Mouse (Mus musculus): ENCODE measurements around the gene Slc29a3. TPM values are rescaled to one million over a fixed set of nuclear protein-coding genes. Genes with fewer than 3 reads are reported as not detected.
"Not testable (repeated sequence)": the region's sequence is repeated elsewhere in the genome, so short reads cannot be mapped to it uniquely, and the experiment has no call there.

Gene Slc29a3
- polyA plus RNA-seq, 1 experiment from 2014 or later: 8.2 TPM

DNA sequence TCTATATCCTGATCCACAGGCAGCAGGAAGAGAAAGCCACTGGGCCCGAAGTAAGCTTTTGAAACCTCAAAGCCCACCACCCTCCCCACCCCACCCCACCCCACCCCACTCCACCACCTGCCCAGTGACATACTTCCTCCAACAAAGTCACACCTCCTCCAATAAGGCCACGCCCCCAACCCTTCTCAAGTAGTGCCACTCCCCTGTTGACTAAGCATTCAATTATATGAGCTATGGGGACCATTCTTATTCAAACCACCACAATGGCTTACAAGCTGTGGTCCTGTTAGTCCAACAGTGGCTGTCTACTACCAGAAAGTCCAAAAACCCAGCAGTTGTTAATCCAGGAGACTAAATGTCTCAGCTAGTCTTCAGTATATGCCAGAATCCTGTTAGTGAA, 34.1 kb downstream of the Slc29a3 start:
- DNase-seq (ENCODE audit: low spot score) (no peak), ATAC-seq (replicated peaks; ENCODE audit: insufficient number of reproducible peaks, low FRiP score, low TSS enrichment, low read depth) (no peak)
- Histone ChIP-seq H3K9ac (replicated peaks; ENCODE audit: low read length) (no peak overlapping the region), H3K9me3 (replicated peaks; ENCODE audit: control insufficient read depth, low read length) (no peaks in the 10 kb centered on the region), H3K36me3 (replicated peaks; ENCODE audit: control insufficient read depth, insufficient read depth, low read depth, low read length) (no peaks in the 10 kb centered on the region), H3K4me1 (ENCODE audit: control insufficient read depth, insufficient read depth, low read length) (no peaks in the 10 kb centered on the region), H3K27me3 (ENCODE audit: control insufficient read depth, insufficient read depth, low read length) (no peaks in the 10 kb centered on the region; the same call in 1 of the 2 replicates), H3K4me2 (ENCODE audit: low read depth, low read length) (no peak overlapping the region), H3K27ac (replicated peaks; ENCODE audit: low read depth, low read length) (no peak overlapping the region), H3K4me3 (ENCODE audit: low read depth, low read length) (no peak overlapping the region)
- WGBS: 93% methylated on average over 2 of the region's 2 CpGs

DNA sequence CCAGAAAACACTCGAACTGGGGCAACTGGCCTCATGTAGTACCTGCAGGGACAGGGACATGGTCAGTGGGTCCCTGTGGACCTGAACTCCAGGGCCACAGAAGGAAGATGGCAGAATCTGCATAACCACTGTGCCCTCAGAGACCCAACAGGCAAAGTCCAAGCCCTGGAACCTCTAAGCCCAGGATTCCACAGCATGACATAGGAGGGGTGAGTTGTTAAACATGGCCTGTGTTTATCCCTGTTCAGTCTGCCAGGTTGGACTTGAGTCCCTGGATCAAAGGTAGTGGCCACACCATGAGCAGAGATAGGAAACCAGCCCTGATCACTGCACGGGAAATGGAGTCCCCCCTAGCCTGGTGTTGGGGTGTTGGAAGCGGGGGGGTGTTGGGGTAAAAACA, 36.1 kb downstream of the Slc29a3 start:
- Histone ChIP-seq H3K4me3 (ENCODE audit: low read depth, low read length) (no peak overlapping the region), H3K9ac (replicated peaks; ENCODE audit: low read length) (no peak overlapping the region), H3K9me3 (replicated peaks; ENCODE audit: control insufficient read depth, low read length) (no peaks in the 10 kb centered on the region), H3K27me3 (ENCODE audit: control insufficient read depth, insufficient read depth, low read length) (no peaks in the 10 kb centered on the region; the same call in 1 of the 2 replicates), H3K36me3 (replicated peaks; ENCODE audit: control insufficient read depth, insufficient read depth, low read depth, low read length) (no peaks in the 10 kb centered on the region), H3K4me2 (ENCODE audit: low read depth, low read length) (no peak overlapping the region), H3K4me1 (ENCODE audit: control insufficient read depth, insufficient read depth, low read length) (no peaks in the 10 kb centered on the region), H3K27ac (replicated peaks; ENCODE audit: low read depth, low read length) (no peak overlapping the region)
- WGBS: 88% methylated on average over 3 of the region's 3 CpGs
- DNase-seq (ENCODE audit: low spot score) (no peak), ATAC-seq (replicated peaks; ENCODE audit: insufficient number of reproducible peaks, low FRiP score, low TSS enrichment, low read depth) (no peak)

DNA sequence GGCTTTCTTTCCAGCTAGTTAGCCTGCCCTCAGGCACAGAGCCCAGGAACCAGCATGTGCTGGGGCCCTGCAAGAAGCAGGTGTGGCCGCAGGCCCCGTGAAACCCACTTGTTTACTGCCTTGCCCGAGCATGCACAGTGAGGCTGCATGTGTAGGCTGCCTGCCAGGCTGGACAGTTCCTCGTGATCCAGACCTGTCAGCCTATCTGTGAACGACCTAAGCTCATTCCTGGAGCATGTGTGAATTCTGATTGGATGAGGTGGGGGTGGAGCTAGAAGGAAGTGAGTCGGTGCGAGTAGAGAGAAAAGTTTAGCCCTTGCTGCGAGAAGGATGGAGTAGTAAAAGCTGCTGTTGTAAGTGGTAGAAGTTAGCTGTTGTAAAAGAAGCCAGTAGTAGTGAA, 40.3 kb downstream of the Slc29a3 start:
- WGBS: 41% methylated on average over 7 of the region's 8 CpGs

DNA sequence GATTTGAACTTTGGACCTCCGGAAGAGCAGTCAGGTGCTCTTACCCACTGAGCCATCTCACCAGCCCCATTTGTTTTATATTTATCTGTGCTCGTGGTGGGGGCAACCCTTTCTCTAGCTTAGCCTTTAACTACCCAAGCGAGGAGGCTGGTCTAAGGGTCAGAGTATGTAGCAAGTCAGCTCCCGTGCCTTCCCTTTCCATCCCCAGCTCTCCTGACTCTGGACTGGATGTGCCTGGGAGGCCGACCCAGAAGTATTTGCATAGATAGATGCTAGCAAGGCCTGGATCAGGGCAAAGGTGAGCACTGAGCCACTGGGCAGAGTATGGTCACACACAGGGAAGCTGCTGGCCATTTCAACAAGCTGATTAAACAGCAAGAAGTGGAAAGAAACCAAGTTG, 43.8 kb downstream of the Slc29a3 start:
- no peak overlapping the region for H3K4me2 ChIP-seq (ENCODE audit: low read depth, low read length)
- no peak overlapping the region for H3K27ac ChIP-seq (replicated peaks; ENCODE audit: low read depth, low read length)
- no peaks in the 10 kb centered on the region for H3K9me3 ChIP-seq (replicated peaks; ENCODE audit: control insufficient read depth, low read length)
- WGBS: 85% methylated on average over 5 of the region's 5 CpGs
- H3K9ac ChIP-seq (replicated peaks; ENCODE audit: low read length): no peak overlapping the region
- H3K4me3 ChIP-seq (ENCODE audit: low read depth, low read length): no peak overlapping the region
- no peak for ATAC-seq (replicated peaks; ENCODE audit: insufficient number of reproducible peaks, low FRiP score, low TSS enrichment, low read depth)
- no peaks in the 10 kb centered on the region for H3K36me3 ChIP-seq (replicated peaks; ENCODE audit: control insufficient read depth, insufficient read depth, low read depth, low read length)
- no peak for DNase-seq (ENCODE audit: low spot score)
- H3K4me1 ChIP-seq (ENCODE audit: control insufficient read depth, insufficient read depth, low read length): no peaks in the 10 kb centered on the region
- no peaks in the 10 kb centered on the region for H3K27me3 ChIP-seq (ENCODE audit: control insufficient read depth, insufficient read depth, low read length)

More for the DNA sequence above, 40.3 kb downstream of the Slc29a3 start:
- H3K9ac ChIP-seq (replicated peaks; ENCODE audit: low read length); H3K9me3 ChIP-seq (replicated peaks; ENCODE audit: control insufficient read depth, low read length); H3K27me3 ChIP-seq (ENCODE audit: control insufficient read depth, insufficient read depth, low read length); H3K4me2 ChIP-seq (ENCODE audit: low read depth, low read length); H3K4me3 ChIP-seq (ENCODE audit: low read depth, low read length); H3K4me1 ChIP-seq (ENCODE audit: control insufficient read depth, insufficient read depth, low read length); H3K36me3 ChIP-seq (replicated peaks; ENCODE audit: control insufficient read depth, insufficient read depth, low read depth, low read length); DNase-seq (ENCODE audit: low spot score); ATAC-seq (replicated peaks; ENCODE audit: insufficient number of reproducible peaks, low FRiP score, low TSS enrichment, low read depth); H3K27ac ChIP-seq (replicated peaks; ENCODE audit: low read depth, low read length): not testable (repeated sequence)

DNA sequence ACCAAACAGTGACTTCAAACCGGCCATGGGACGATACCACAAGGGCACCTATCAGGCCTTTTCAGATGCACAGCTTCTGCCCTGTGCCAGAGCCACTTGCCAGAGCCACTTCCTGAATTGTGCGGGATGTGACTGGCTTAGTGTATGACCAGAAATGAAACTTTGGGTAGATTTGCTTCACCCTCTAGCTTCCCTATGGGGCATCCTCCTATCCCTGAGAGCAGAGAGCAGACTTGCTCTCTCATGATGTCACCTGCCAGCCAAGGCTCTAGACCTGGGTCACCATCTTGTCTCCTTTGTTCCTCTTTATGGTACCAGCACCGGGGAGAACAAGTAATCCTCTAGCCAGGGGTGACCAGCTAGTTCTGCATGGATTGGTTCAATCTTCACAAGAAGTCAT, 46.3 kb downstream of the Slc29a3 start:
- ATAC-seq (replicated peaks; ENCODE audit: insufficient number of reproducible peaks, low FRiP score, low TSS enrichment, low read depth) (no peak), DNase-seq (ENCODE audit: low spot score) (no peak)
- Histone ChIP-seq H3K4me1 (ENCODE audit: control insufficient read depth, insufficient read depth, low read length) (no peaks in the 10 kb centered on the region), H3K4me3 (ENCODE audit: low read depth, low read length) (no peak overlapping the region), H3K9ac (replicated peaks; ENCODE audit: low read length) (no peak overlapping the region), H3K27me3 (ENCODE audit: control insufficient read depth, insufficient read depth, low read length) (no peaks in the 10 kb centered on the region), H3K36me3 (replicated peaks; ENCODE audit: control insufficient read depth, insufficient read depth, low read depth, low read length) (no peaks in the 10 kb centered on the region), H3K9me3 (replicated peaks; ENCODE audit: control insufficient read depth, low read length) (no peaks in the 10 kb centered on the region), H3K4me2 (ENCODE audit: low read depth, low read length) (no peak overlapping the region), H3K27ac (replicated peaks; ENCODE audit: low read depth, low read length) (no peak overlapping the region)
- 88% methylated on average over 4 of the region's 4 CpGs for WGBS

DNA sequence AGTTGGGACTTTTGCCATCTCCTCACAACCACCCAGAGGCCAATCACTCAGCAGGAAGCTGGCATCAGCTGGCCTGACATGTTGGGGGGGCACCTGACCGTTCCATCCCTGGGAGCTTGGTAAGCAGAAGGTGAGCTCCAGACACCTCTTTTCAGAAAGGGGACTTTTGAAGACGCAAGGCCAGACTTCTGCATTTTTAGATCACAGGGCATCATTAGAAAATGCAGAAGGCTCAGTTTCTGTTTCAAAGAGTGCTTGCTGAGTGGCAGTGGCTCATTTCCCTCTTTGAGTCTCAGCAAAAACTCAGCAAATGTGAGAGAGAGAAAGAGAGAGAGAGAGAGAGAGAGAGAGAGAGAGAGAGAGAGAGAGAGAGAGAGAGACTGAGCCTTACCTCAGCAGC, 47.5 kb downstream of the Slc29a3 start:
- H3K9ac ChIP-seq (replicated peaks; ENCODE audit: low read length): no peak overlapping the region
- H3K36me3 ChIP-seq (replicated peaks; ENCODE audit: control insufficient read depth, insufficient read depth, low read depth, low read length): no peaks in the 10 kb centered on the region
- no peak for ATAC-seq (replicated peaks; ENCODE audit: insufficient number of reproducible peaks, low FRiP score, low TSS enrichment, low read depth)
- WGBS: 71% methylated on average over 2 of the region's 2 CpGs
- DNase-seq (ENCODE audit: low spot score): no peak
- no peaks in the 10 kb centered on the region for H3K4me1 ChIP-seq (ENCODE audit: control insufficient read depth, insufficient read depth, low read length)
- H3K9me3 ChIP-seq (replicated peaks; ENCODE audit: control insufficient read depth, low read length): no peaks in the 10 kb centered on the region
- no peak overlapping the region for H3K4me3 ChIP-seq (ENCODE audit: low read depth, low read length)
- no peak overlapping the region for H3K4me2 ChIP-seq (ENCODE audit: low read depth, low read length)
- no peak overlapping the region for H3K27ac ChIP-seq (replicated peaks; ENCODE audit: low read depth, low read length)
- no peaks in the 10 kb centered on the region for H3K27me3 ChIP-seq (ENCODE audit: control insufficient read depth, insufficient read depth, low read length)

DNA sequence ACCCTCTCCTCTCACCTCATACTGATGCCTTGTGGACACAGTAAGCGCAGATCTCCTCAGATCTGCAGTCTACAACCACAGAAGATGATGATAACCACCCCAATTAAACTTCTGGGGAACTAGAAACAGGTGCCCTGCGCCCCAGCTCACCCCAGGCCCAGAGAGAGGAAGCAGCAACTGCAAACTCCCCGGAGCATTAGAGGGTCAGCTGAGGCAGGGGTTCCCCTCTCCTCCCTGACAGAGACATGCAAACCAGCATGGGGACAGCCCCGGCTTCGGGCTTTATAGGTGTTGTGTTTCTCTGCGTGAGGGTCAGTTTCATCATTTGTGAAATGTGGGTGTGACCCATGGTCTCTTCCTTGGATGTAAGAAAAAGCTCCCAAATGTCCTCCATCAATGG, 54.8 kb downstream of the Slc29a3 start:
- no peak for ATAC-seq (replicated peaks; ENCODE audit: insufficient number of reproducible peaks, low FRiP score, low TSS enrichment, low read depth)
- no peaks in the 10 kb centered on the region for H3K4me1 ChIP-seq (ENCODE audit: control insufficient read depth, insufficient read depth, low read length)
- H3K4me3 ChIP-seq (ENCODE audit: low read depth, low read length): no peak overlapping the region
- H3K4me2 ChIP-seq (ENCODE audit: low read depth, low read length): no peak overlapping the region
- H3K9me3 ChIP-seq (replicated peaks; ENCODE audit: control insufficient read depth, low read length): no peaks in the 10 kb centered on the region
- WGBS: 75% methylated on average over 6 of the region's 6 CpGs
- no peak overlapping the region for H3K27ac ChIP-seq (replicated peaks; ENCODE audit: low read depth, low read length)
- no peaks in the 10 kb centered on the region for H3K36me3 ChIP-seq (replicated peaks; ENCODE audit: control insufficient read depth, insufficient read depth, low read depth, low read length)
- H3K27me3 ChIP-seq (ENCODE audit: control insufficient read depth, insufficient read depth, low read length): no peaks in the 10 kb centered on the region
- H3K9ac ChIP-seq (replicated peaks; ENCODE audit: low read length): no peak overlapping the region
- no peak for DNase-seq (ENCODE audit: low spot score)

DNA sequence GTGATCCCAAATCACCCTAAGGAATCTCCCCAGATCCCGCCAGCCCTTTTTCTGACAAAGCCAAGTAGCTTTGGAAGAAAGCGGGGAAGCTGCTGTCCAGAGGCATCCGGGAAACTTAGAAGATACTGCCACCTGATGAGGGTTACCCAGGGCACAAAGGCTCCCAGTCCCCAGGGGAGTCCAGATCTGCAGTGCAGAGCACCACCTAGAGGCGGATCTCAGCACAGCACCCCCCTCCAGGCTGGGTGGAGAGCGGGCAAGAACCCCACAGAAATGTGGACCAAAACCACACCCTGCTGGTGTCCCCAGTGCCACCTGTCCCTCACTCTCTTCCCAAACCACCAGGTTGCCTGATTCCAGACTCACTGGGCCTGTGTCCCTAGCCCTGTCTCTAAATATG, 55.6 kb downstream of the Slc29a3 start:
- no peaks in the 10 kb centered on the region for H3K9me3 ChIP-seq (replicated peaks; ENCODE audit: control insufficient read depth, low read length)
- ATAC-seq (replicated peaks; ENCODE audit: insufficient number of reproducible peaks, low FRiP score, low TSS enrichment, low read depth): no peak
- H3K4me2 ChIP-seq (ENCODE audit: low read depth, low read length): no peak overlapping the region
- H3K4me1 ChIP-seq (ENCODE audit: control insufficient read depth, insufficient read depth, low read length): no peaks in the 10 kb centered on the region
- no peak overlapping the region for H3K9ac ChIP-seq (replicated peaks; ENCODE audit: low read length)
- no peak overlapping the region for H3K4me3 ChIP-seq (ENCODE audit: low read depth, low read length)
- H3K36me3 ChIP-seq (replicated peaks; ENCODE audit: control insufficient read depth, insufficient read depth, low read depth, low read length): no peaks in the 10 kb centered on the region
- H3K27ac ChIP-seq (replicated peaks; ENCODE audit: low read depth, low read length): no peak overlapping the region
- no peaks in the 10 kb centered on the region for H3K27me3 ChIP-seq (ENCODE audit: control insufficient read depth, insufficient read depth, low read length)
- WGBS: 14% methylated on average over 5 of the region's 5 CpGs
- peak; percentile 67 for DNase-seq (ENCODE audit: low spot score)

All from embryonic facial prominence, embryonic 11.5 days (tissue).